In the genomic region with DNA sequence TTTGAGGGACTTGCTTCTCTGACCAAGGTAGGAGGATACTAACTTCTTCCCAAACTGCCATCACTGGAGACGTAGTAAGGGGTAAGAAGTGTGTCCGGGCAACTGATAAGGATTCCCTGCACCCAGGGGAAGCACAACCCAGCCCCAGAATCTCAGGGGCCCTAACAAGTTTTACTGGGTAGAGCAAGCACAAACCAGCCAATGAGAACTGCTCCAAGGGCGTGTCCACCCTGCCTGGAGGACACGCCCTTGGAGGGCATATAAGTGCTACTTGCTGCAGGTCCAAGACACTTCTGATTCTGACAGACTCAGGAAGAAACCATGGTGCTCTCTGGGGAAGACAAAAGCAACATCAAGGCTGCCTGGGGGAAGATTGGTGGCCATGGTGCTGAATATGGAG, we compare ENCODE assay signal across 7 mouse cellular contexts. TPM values are rescaled to one million over a fixed set of nuclear protein-coding genes. Genes with fewer than 3 reads are reported as not detected.
DNase-seq lines count a peak whose midpoint lies in the region; ATAC-seq and TF ChIP-seq lines count a peak whose summit lies in the region.
"Not testable (repeated sequence)": the region's sequence is repeated elsewhere in the genome, so short reads cannot be mapped to it uniquely, and the experiment has no call there.

A gene (plus strand): TSS at position 287 of the 400 bp plus-strand sequence.

- H3K9me3 ChIP-seq in forebrain, postnatal 0 days (ENCODE audit: low read length); heart, embryonic 14.5 days (ENCODE audit: control insufficient read depth, low read length); intestine, embryonic 14.5 days (ENCODE audit: control insufficient read depth, low read length); liver, postnatal 0 days (ENCODE audit: low read length); neural tube, embryonic 11.5 days (ENCODE audit: control insufficient read depth, low read length): not testable (repeated sequence)

- H3K27me3 ChIP-seq in cerebellum, adult 2 months (ENCODE audit: control insufficient read depth, insufficient read depth, low read length); forebrain, postnatal 0 days (ENCODE audit: insufficient read depth, low read length); intestine, embryonic 14.5 days (replicated peaks; ENCODE audit: control insufficient read depth, insufficient read depth, low read length); liver, postnatal 0 days (ENCODE audit: insufficient read depth, low read length); neural tube, embryonic 11.5 days (ENCODE audit: control insufficient read depth, insufficient read depth, low read length): not testable (repeated sequence)
- H3K27me3 ChIP-seq in heart, embryonic 14.5 days (ENCODE audit: control insufficient read depth, insufficient read depth, low read length), result peaks cover 18% of the 10 kb centered on the region

- H3K4me2 ChIP-seq in forebrain, postnatal 0 days (ENCODE audit: low read depth); heart, embryonic 14.5 days (ENCODE audit: low read length); intestine, embryonic 14.5 days (ENCODE audit: low read length); neural tube, embryonic 11.5 days (ENCODE audit: low read depth): not testable (repeated sequence)
- peak within 1 kb of the TSS; percentile 55 for H3K4me2 ChIP-seq in liver, postnatal 0 days (ENCODE audit: low read depth, low read length)

- not testable (repeated sequence) for DNase-seq in cerebellum, adult 2 months; forebrain, postnatal 0 days; intestine, embryonic 14.5 days (ENCODE audit: low spot score); left cerebral cortex, adult 8-10 months (ENCODE audit: low spot score in 2 of 2); liver, postnatal 0 days; neural tube, embryonic 11.5 days (ENCODE audit: low spot score)

- not testable (repeated sequence) for TF ChIP-seq CTCF in cerebellum, adult 2 months (IDR thresholded peaks at IDR 0.05; ENCODE audit: borderline replicate concordance, insufficient read depth, low read depth, low read length); forebrain, postnatal 0 days (IDR thresholded peaks at IDR 0.05; ENCODE audit: low read depth); liver, postnatal 0 days (IDR thresholded peaks at IDR 0.05; ENCODE audit: low read depth)

- H3K9ac ChIP-seq in forebrain, postnatal 0 days; heart, embryonic 14.5 days (ENCODE audit: low read length); intestine, embryonic 14.5 days (ENCODE audit: low read length); neural tube, embryonic 11.5 days (ENCODE audit: low read length): not testable (repeated sequence)
- H3K9ac ChIP-seq in liver, postnatal 0 days (replicated peaks), result peak within 1 kb of the TSS; percentile 60

- not testable (repeated sequence) for ATAC-seq in forebrain, postnatal 0 days; intestine, embryonic 14.5 days (replicated peaks; ENCODE audit: low FRiP score, low TSS enrichment, low read depth); neural tube, embryonic 11.5 days (ENCODE audit: insufficient read depth, low FRiP score, low TSS enrichment)
- peak; percentile 51 for ATAC-seq in heart, embryonic 14.5 days (ENCODE audit: insufficient number of reproducible peaks, insufficient read depth, low FRiP score, low read depth)
- peak; percentile 88 for ATAC-seq in liver, postnatal 0 days

- TF ChIP-seq EP300 in liver, postnatal 0 days (IDR thresholded peaks at IDR 0.05; ENCODE audit: low read depth), result not testable (repeated sequence)

- WGBS in cerebellum, adult 2 months, result no CpG with 5 or more reads among the region's 4 CpGs
- no CpG with 5 or more reads among the region's 4 CpGs for WGBS in forebrain, postnatal 0 days
- no CpG with 5 or more reads among the region's 4 CpGs for WGBS in heart, embryonic 14.5 days
- no CpG with 5 or more reads among the region's 4 CpGs for WGBS in intestine, embryonic 14.5 days
- no CpG with 5 or more reads among the region's 4 CpGs for WGBS in liver, postnatal 0 days (ENCODE audit: insufficient replicate concordance)
- WGBS in neural tube, embryonic 11.5 days, result no CpG with 5 or more reads among the region's 4 CpGs

- H3K36me3 ChIP-seq in forebrain, postnatal 0 days (ENCODE audit: insufficient read depth); heart, embryonic 14.5 days (ENCODE audit: control insufficient read depth, insufficient read depth, low read length); intestine, embryonic 14.5 days (ENCODE audit: control insufficient read depth, insufficient read depth, low read length); liver, postnatal 0 days (replicated peaks; ENCODE audit: insufficient read depth, low read length); neural tube, embryonic 11.5 days (ENCODE audit: control insufficient read depth, insufficient read depth, low read length): not testable (repeated sequence)

- TF ChIP-seq POLR2A in cerebellum, adult 2 months (IDR thresholded peaks at IDR 0.05; ENCODE audit: borderline replicate concordance, insufficient read depth, low read length), result not testable (repeated sequence)

- not testable (repeated sequence) for H3K27ac ChIP-seq in cerebellum, adult 2 months (ENCODE audit: insufficient read depth, low read length); forebrain, postnatal 0 days (ENCODE audit: low read depth, low read length); heart, embryonic 14.5 days (replicated peaks in 1 of 2; ENCODE audit: control insufficient read depth in 1 of 2, insufficient read depth in 1 of 2, low read depth in 2 of 2, low read length in 2 of 2); intestine, embryonic 14.5 days (ENCODE audit: low read depth); neural tube, embryonic 11.5 days (ENCODE audit: low read depth, low read length)
- peak within 1 kb of the TSS; percentile 90 for H3K27ac ChIP-seq in liver, postnatal 0 days (ENCODE audit: low read depth)

- H3K4me1 ChIP-seq in cerebellum, adult 2 months (ENCODE audit: control insufficient read depth, insufficient read depth, low read length); forebrain, postnatal 0 days (ENCODE audit: insufficient read depth); heart, embryonic 14.5 days (ENCODE audit: control insufficient read depth in 2 of 2, insufficient read depth in 2 of 2, low read length in 2 of 2); intestine, embryonic 14.5 days (replicated peaks; ENCODE audit: control insufficient read depth, insufficient read depth, low read length); neural tube, embryonic 11.5 days (ENCODE audit: control insufficient read depth, insufficient read depth, low read length): not testable (repeated sequence)
- H3K4me1 ChIP-seq in liver, postnatal 0 days (ENCODE audit: insufficient read depth), result peaks cover 10% of the 10 kb centered on the region

- H3K4me3 ChIP-seq in cerebellum, adult 2 months (replicated peaks; ENCODE audit: insufficient read depth, low read depth, low read length); forebrain, postnatal 0 days (ENCODE audit: low read depth, low read length); heart, embryonic 14.5 days (ENCODE audit: control insufficient read depth in 1 of 2, insufficient read depth in 1 of 2, low read depth in 1 of 2, low read length in 2 of 2); intestine, embryonic 14.5 days (ENCODE audit: low read depth, low read length); neural tube, embryonic 11.5 days (ENCODE audit: low read depth, low read length): not testable (repeated sequence)
- peak within 1 kb of the TSS; percentile 43 for H3K4me3 ChIP-seq in liver, postnatal 0 days (ENCODE audit: low read depth, low read length)

RNA-seq across cellular contexts. Expression of the gene that starts here (rescaled TPM):
- polyA plus RNA-seq in cerebellum, adult 2 months (2012; rRNA removed), result 435 and 992 TPM in 2 replicates
- 789 and 953 TPM in 2 replicates for total RNA-seq in forebrain, postnatal 0 days (2014; rRNA removed)
- 1,191 and 1,686 TPM in 2 replicates for polyA plus RNA-seq in forebrain, postnatal 0 days (2015; fragmentation: Nextera tagmentation; extraction: Ambion mirVana)
- polyA plus RNA-seq in heart, embryonic 14.5 days (2014; fragmentation: Nextera tagmentation; extraction: Ambion mirVana), result 18,791 and 33,479 TPM in 2 replicates
- 5,179 and 7,428 TPM in 2 replicates for polyA plus RNA-seq in intestine, embryonic 14.5 days (2014; fragmentation: Nextera tagmentation; extraction: Ambion mirVana)
- total RNA-seq in left cerebral cortex, adult 8-10 months (2022), result 100 to 1,000 TPM; 161 to 321 (median 230) TPM
- 64,656 and 66,091 TPM in 2 replicates for polyA plus RNA-seq in liver, postnatal 0 days (2015; fragmentation: Nextera tagmentation; extraction: Ambion mirVana)
- 4,557 and 4,602 TPM in 2 replicates for polyA plus RNA-seq in neural tube, embryonic 11.5 days (2014; fragmentation: Nextera tagmentation; extraction: Ambion mirVana)
